Mouse (Mus musculus): ENCODE results near the gene Zfp709. TPM values are rescaled to one million over a fixed set of nuclear protein-coding genes. Genes with fewer than 3 reads are reported as not detected.
"Not testable (repeated sequence)": the region's sequence is repeated elsewhere in the genome, so short reads cannot be mapped to it uniquely, and the experiment has no call there.

Zfp709 gene
- total RNA-seq, 2 experiments from 2014 or later = 10.4 to 12.3 TPM

DNA sequence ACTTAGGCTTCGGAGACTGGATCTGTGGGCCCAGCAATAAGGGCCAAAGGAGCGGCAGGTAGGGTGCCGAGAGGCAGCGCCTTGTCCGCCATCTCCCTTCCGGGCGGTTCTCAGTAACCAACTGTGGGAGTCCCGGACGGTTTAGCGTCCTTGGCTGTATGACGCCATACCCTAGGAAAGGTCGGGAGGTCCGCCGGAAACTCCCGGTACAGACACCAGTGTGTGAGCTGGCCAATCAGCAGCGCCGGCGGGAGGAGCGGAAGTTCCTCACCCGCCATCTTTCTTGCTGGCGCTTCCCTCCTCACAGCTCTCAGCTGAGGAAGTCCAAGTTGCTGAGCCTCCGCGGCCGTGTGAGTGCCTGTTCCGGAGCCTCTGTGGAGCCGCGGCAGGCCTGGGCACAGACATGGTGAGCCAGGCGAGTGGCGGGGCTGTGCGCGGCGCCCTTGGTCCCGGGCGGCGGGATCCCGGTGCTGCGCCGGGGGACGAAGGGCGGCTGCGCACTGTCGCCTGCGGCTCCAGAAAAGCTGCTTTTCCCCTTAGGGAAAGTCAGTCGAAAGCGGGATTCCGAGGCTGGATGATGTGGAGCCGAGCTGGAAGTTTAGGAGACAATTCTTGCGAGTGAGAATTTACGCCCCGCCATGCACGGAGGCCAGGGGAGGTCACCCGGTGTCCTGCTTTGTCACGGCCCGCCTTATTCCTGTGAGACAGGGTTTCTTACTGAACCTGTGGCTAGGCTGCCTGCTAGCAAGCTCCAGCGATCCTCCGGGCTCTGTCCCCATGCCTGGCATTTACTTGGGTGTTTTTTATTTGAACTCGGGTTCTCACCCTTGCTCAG is 41.0 kb downstream of the Zfp709 start:
- peak; percentile 90 to 93 for DNase-seq (ENCODE audit: low spot score in 2 of 2)

GRCm38 (mm10) chr8:71925791-71926190 is 44.0 kb downstream of the Zfp709 start:
- no peak for DNase-seq (ENCODE audit: low spot score in 2 of 2)

DNA sequence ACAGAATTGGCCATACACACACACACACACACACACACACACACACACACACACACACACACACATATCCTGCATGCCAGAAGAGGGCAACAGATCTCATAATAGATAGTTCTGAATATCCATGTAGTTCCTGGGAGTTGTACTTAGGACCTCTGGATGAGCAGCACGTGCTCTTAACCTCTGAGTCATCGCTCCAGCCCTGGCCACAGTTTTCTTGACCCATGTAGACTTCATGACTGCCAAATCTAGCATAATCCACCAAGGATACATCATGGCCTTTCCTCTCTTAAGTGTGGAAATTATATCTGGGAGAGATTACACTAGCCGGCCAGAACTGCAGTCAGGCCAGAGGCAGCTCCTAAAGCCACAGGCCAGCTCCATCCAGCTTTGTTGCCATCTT is 44.7 kb downstream of the Zfp709 start:
- no peak for DNase-seq (ENCODE audit: low spot score in 2 of 2)

DNA sequence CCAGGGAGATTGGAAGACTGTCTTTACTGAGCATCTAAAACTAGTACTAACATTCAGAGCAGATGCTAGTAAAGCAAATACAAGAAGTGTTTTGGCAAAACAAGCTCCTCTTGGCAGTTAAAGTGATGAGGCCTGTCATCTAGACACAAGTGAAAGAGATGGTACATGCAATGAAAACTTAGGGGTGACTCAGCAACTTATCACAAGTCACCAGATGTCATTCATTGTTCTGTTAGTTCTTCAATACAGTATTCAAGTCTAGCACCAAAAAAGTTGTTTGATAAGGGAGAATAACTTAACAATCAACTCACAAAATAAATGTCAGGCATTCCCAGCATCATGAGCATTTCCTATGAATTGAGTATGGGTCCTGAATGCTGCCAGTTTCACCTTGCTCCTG is 46.0 kb downstream of the Zfp709 start:
- no peak for DNase-seq (ENCODE audit: low spot score in 2 of 2)

DNA sequence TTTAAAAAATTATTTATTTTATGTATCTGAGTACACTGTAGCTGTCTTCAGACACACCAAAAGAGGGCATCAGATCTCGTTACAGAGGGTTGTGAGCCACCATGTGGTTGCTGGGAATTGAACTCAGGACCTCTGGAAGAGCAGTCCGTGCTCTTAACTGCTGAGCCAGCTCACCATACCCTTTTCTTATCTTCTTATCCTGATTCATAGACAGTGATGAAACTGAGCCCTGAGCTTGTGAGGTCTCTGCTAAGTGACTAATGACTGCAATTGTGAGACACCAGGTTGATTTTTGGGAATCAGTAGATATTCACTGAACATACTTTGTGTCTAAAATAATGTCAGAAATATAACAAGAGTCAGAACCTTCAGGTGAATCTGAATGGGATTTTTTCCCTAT is 56.2 kb downstream of the Zfp709 start:
- DNase-seq (ENCODE audit: low spot score in 2 of 2) = not testable (repeated sequence)

GRCm38 (mm10) chr8:71940293-71941208 is 58.7 kb downstream of the Zfp709 start:
- no peak for DNase-seq (ENCODE audit: low spot score in 2 of 2)

- no peak for DNase-seq (ENCODE audit: low spot score in 2 of 2)
Measured at GRCm38 (mm10) chr8:71941776-71942175, 60.0 kb downstream of the Zfp709 start.

Other genes starting within 250 kb of the Zfp709 start
- 100 to 1,000 TPM; 242 to 246 TPM for gene Unc13a, start 210.3 kb upstream of the Zfp709 start, total RNA-seq (2021)
- gene Jak3, start 205.7 kb upstream of the Zfp709 start, total RNA-seq (2021) = 1 to 10 TPM; 7.7 to 7.8 TPM
- 1 to 10 TPM; 2.3 to 2.4 TPM for gene Insl3, start 192.8 kb upstream of the Zfp709 start, total RNA-seq (2021)
- under 1 TPM; 0.42 to 0.64 TPM for gene B3gnt3, start 180.2 kb upstream of the Zfp709 start, total RNA-seq (2021)
- gene Fcho1, start 156.3 kb upstream of the Zfp709 start, total RNA-seq (2021) = 100 to 1,000 TPM; 111 to 119 TPM
- gene Zfp882, start 26.6 kb downstream of the Zfp709 start, total RNA-seq (2021) = 10 to 100 TPM; 13.0 to 15.2 TPM
- gene Zfp617, start 26.6 kb downstream of the Zfp709 start, total RNA-seq (2021) = 10 to 100 TPM; 27.9 to 28.2 TPM
- gene Zfp961, start 69.0 kb downstream of the Zfp709 start, total RNA-seq (2021) = 10 to 100 TPM; 16.1 to 17.7 TPM
- not detected for gene Cyp4f18, start 127.6 kb downstream of the Zfp709 start, total RNA-seq (2021)
- not detected for gene Olfr372, start 159.2 kb downstream of the Zfp709 start, total RNA-seq (2021)
- gene Olfr373, start 201.2 kb downstream of the Zfp709 start, total RNA-seq (2021) = not detected
- not detected for gene Olfr374, start 225.0 kb downstream of the Zfp709 start, total RNA-seq (2021)

All from layer of hippocampus, postnatal 10 days (tissue).